Mouse (Mus musculus) heart, postnatal 0 days (tissue): ENCODE data around the gene Ptprt. TPM values are rescaled to one million over a fixed set of nuclear protein-coding genes. Genes with fewer than 3 reads are reported as not detected.

Experiments used
- ATAC-seq: fragments of 200-750 bp; cut with Nextera tagmentation; 2 replicates; pipeline ENCODE4 v1.8.0; 2017; ENCODE audit warnings: low read depth, moderate number of reproducible peaks, moderate library complexity; ENCODE audit not compliant: insufficient read depth
- DNase-seq: peaks from one replicate; pipeline ENCODE4 v3.0.0-alpha.2; 2016; ENCODE audit warnings: low spot score
- H3K27ac ChIP-seq: fragments of 300-500 bp; sonication (generic); 2 replicates; pipeline ENCODE4 v1.5.1; 2014; ENCODE audit warnings: low read depth, mild to moderate bottlenecking
- H3K27me3 ChIP-seq: fragments of 300-500 bp; sonication (generic); 2 replicates; pipeline ENCODE4 v1.6.1; 2014; ENCODE audit warnings: low read length, mixed read lengths; ENCODE audit not compliant: control insufficient read depth, insufficient read depth
- H3K36me3 ChIP-seq: fragments of 300-500 bp; sonication (generic); replicated peaks from 2 replicates; pipeline ENCODE4 v1.6.1; 2014; ENCODE audit warnings: low read length, mixed read lengths; ENCODE audit not compliant: control insufficient read depth, insufficient read depth
- H3K4me1 ChIP-seq: fragments of 300-500 bp; sonication (generic); 2 replicates; pipeline ENCODE4 v1.6.1; 2014; ENCODE audit warnings: antibody characterized with exemption; ENCODE audit not compliant: control insufficient read depth, insufficient read depth
- H3K4me2 ChIP-seq: fragments of 300-500 bp; sonication (generic); 2 replicates; pipeline ENCODE4 v1.6.1; 2014; ENCODE audit warnings: low read depth, mild to moderate bottlenecking, low read length, moderate library complexity
- H3K4me3 ChIP-seq: fragments of 300-500 bp; sonication (generic); 2 replicates; pipeline ENCODE4 v1.5.1; 2014; ENCODE audit warnings: low read depth, low read length
- H3K9ac ChIP-seq: fragments of 300-500 bp; sonication (generic); replicated peaks from 2 replicates; pipeline ENCODE4 v1.6.1; 2014; ENCODE audit warnings: low read depth, low read length, mixed read lengths
- H3K9me3 ChIP-seq: fragments of 300-500 bp; sonication (generic); replicated peaks from 2 replicates; pipeline ENCODE4 v1.6.1; 2016; ENCODE audit warnings: low read length; ENCODE audit not compliant: control insufficient read depth
- CTCF ChIP-seq: IDR thresholded peaks from 2 replicates; pipeline ENCODE4 v1.5.1; 2016; ENCODE audit warnings: antibody characterized with exemption, control low read depth, low read depth
- EP300 ChIP-seq: IDR thresholded peaks from 2 replicates; pipeline ENCODE4 v1.6.1; 2016; ENCODE audit warnings: antibody characterized with exemption, low read depth
- WGBS: fragments of 180-500 bp; shearing (Covaris S2); extraction: QIAGEN DNeasy Blood & Tissue Kit; methylation state at CpG from one replicate; pipeline ENCODE4 v1.1.7; 2014; 5-methylcytosine and 5-hydroxymethylcytosine counted together
- polyA plus RNA-seq: library from polyadenylated mRNA; unstranded; fragments of >200 nt; fragmentation: Nextera tagmentation; extraction: Ambion mirVana; gene quantifications from 2 replicates; pipeline ENCODE4 v1.2.1, GENCODE M21; 2015
- total RNA-seq: library from RNA; depleted of rRNA; stranded (reverse); fragments of >200 nt; gene quantifications from 2 replicates; pipeline ENCODE4 v1.2.3, GENCODE M21; 2014; ENCODE audit warnings: low replicate concordance

Ptprt gene
- total and polyA plus RNA-seq, 2 experiments from 2014 or later: 0.08 to 0.55 TPM

GRCm38 (mm10) chr2:162349047-162349446 is 311.9 kb downstream of the Ptprt start:
- H3K27ac ChIP-seq: no peak overlapping the region
- WGBS: 67% methylated on average over 1 of the region's 1 CpGs
- TF ChIP-seq CTCF (no peak), EP300 (no peak)

GRCm38 (mm10) chr2:162341846-162342245 is 319.1 kb downstream of the Ptprt start:
- no peak for DNase-seq
- Histone ChIP-seq H3K27ac (no peak overlapping the region), H3K9me3 (no peaks in the 10 kb centered on the region), H3K9ac (no peak overlapping the region), H3K36me3 (no peaks in the 10 kb centered on the region), H3K4me3 (no peak overlapping the region), H3K4me1 (no peaks in the 10 kb centered on the region), H3K4me2 (no peak overlapping the region), H3K27me3 (no peaks in the 10 kb centered on the region)
- TF ChIP-seq EP300: no peak
- no peak for TF ChIP-seq CTCF
- 65% methylated on average over 2 of the region's 2 CpGs for WGBS
- no peak for ATAC-seq

More at GRCm38 (mm10) chr2:162349047-162349446, 311.9 kb downstream of the Ptprt start:
- H3K9ac ChIP-seq: no peak overlapping the region
- H3K27me3 ChIP-seq: no peaks in the 10 kb centered on the region
- no peak overlapping the region for H3K4me2 ChIP-seq
- DNase-seq (no peak), ATAC-seq (no peak)
- no peaks in the 10 kb centered on the region for H3K36me3 ChIP-seq
- H3K9me3 ChIP-seq: no peaks in the 10 kb centered on the region
- no peaks in the 10 kb centered on the region for H3K4me1 ChIP-seq
- no peak overlapping the region for H3K4me3 ChIP-seq

- no peak for TF ChIP-seq CTCF
- no peak for TF ChIP-seq EP300
- no peak overlapping the region for H3K27ac ChIP-seq
- H3K36me3 ChIP-seq: no peaks in the 10 kb centered on the region
- no peaks in the 10 kb centered on the region for H3K27me3 ChIP-seq
- no peak overlapping the region for H3K4me2 ChIP-seq
- DNase-seq (no peak), ATAC-seq (no peak)
- no peaks in the 10 kb centered on the region for H3K9me3 ChIP-seq
- H3K9ac ChIP-seq: no peak overlapping the region
- 90% methylated on average over 1 of the region's 1 CpGs for WGBS
- no peak overlapping the region for H3K4me3 ChIP-seq
- H3K4me1 ChIP-seq: no peaks in the 10 kb centered on the region
These were observed 320.7 kb downstream of the Ptprt start for GRCm38 (mm10) chr2:162340231-162340630.

GRCm38 (mm10) chr2:162332066-162332683 is 328.8 kb downstream of the Ptprt start:
- Histone ChIP-seq H3K4me1 (no peaks in the 10 kb centered on the region), H3K9me3 (no peaks in the 10 kb centered on the region), H3K27ac (no peak overlapping the region), H3K27me3 (no peaks in the 10 kb centered on the region), H3K36me3 (no peaks in the 10 kb centered on the region), H3K4me2 (no peak overlapping the region), H3K9ac (no peak overlapping the region), H3K4me3 (no peak overlapping the region)
- TF ChIP-seq EP300: no peak
- no peak for TF ChIP-seq CTCF
- WGBS: 58% methylated on average over 5 of the region's 5 CpGs
- DNase-seq: no peak
- no peak for ATAC-seq

GRCm38 (mm10) chr2:162329430-162329829 is 331.5 kb downstream of the Ptprt start:
- no peak overlapping the region for H3K4me2 ChIP-seq
- DNase-seq (no peak), ATAC-seq (no peak)
- no peaks in the 10 kb centered on the region for H3K36me3 ChIP-seq
- 70% methylated on average over 9 of the region's 9 CpGs for WGBS
- H3K27ac ChIP-seq: no peak overlapping the region
- no peaks in the 10 kb centered on the region for H3K9me3 ChIP-seq
- no peaks in the 10 kb centered on the region for H3K27me3 ChIP-seq
- H3K9ac ChIP-seq: no peak overlapping the region
- no peaks in the 10 kb centered on the region for H3K4me1 ChIP-seq
- no peak for TF ChIP-seq CTCF
- TF ChIP-seq EP300: no peak
- no peak overlapping the region for H3K4me3 ChIP-seq

DNA sequence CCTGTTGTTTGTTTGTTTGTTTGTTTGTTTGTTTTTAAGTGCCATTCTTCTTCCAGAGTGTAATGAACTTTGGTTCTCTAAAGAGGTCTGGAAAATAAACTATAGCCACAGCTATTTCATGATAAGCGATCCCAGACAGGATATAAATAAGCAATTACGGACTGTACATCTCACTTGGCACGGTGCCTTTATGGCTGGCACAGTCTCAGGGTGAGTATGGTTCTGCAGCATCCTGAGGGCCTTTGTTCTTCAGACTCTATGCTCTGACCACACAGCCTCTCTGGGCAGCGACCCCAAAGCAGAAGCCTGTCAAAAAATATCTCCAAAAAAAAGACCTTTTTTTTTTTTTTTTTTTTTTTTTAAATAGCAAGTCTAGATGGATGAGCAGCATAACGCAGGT is 338.5 kb downstream of the Ptprt start:
- no peak overlapping the region for H3K4me2 ChIP-seq
- WGBS: 39% methylated on average over 5 of the region's 5 CpGs
- no peak overlapping the region for H3K27ac ChIP-seq

More for the DNA sequence above, 338.5 kb downstream of the Ptprt start:
- H3K4me3 ChIP-seq: no peak overlapping the region
- H3K36me3 ChIP-seq: no peaks in the 10 kb centered on the region
- ATAC-seq: no peak
- no peak overlapping the region for H3K9ac ChIP-seq
- DNase-seq: no peak
- no peaks in the 10 kb centered on the region for H3K4me1 ChIP-seq
- TF ChIP-seq EP300 (no peak), CTCF (no peak)
- H3K27me3 ChIP-seq: no peaks in the 10 kb centered on the region
- H3K9me3 ChIP-seq: peaks cover 6% of the 10 kb centered on the region; the same call in 1 of the 2 replicates
